Mouse (Mus musculus): ENCODE data around the gene Gtf3c1. TPM values are rescaled to one million over a fixed set of nuclear protein-coding genes. Genes with fewer than 3 reads are reported as not detected.

Gene Gtf3c1
- polyA plus RNA-seq, 1 experiment from 2014 or later: 33.9 TPM

DNA sequence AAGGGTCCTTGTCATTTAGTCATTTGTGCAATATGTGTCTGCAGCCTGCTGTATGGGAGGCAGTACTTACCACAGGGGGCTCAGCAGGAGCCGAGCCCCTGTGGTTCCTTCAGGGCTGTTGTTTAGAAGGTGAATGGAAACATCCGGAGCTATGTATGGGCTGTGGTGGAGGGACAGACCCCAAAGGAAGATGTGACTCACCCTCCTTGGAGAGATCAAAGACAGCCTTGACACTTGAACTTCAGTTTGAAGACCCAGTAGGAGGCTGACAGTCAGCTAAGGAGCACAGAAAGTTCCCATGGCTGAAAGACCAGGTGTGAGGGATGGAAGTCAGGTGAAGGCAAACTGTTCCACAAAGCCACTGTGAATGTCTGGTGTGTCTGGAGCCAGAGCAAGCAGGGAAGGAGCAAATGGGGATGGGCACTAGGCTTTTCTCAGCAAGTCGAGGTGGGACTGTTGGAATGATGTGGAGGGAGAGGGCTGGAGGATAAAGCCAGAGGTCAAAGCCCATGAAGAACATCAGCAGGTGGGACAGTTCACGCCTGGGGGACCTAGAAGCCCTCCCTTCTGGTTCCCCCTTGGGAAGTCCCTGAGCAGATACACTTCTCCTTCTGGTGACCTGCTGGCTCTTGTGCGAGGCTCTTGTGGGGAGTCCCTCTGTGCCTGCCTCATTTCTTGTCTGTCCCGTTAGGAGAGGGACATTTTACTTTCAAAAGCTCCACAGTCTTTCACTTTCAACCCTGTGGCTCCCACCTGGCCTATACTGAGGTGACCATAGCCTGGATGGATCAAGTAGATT, 100.0 kb downstream of the Gtf3c1 start:
- no peak for ATAC-seq (ENCODE audit: low FRiP score, low read depth)
- H3K9ac ChIP-seq: no peak overlapping the region
- no peaks in the 10 kb centered on the region for H3K27me3 ChIP-seq

DNA sequence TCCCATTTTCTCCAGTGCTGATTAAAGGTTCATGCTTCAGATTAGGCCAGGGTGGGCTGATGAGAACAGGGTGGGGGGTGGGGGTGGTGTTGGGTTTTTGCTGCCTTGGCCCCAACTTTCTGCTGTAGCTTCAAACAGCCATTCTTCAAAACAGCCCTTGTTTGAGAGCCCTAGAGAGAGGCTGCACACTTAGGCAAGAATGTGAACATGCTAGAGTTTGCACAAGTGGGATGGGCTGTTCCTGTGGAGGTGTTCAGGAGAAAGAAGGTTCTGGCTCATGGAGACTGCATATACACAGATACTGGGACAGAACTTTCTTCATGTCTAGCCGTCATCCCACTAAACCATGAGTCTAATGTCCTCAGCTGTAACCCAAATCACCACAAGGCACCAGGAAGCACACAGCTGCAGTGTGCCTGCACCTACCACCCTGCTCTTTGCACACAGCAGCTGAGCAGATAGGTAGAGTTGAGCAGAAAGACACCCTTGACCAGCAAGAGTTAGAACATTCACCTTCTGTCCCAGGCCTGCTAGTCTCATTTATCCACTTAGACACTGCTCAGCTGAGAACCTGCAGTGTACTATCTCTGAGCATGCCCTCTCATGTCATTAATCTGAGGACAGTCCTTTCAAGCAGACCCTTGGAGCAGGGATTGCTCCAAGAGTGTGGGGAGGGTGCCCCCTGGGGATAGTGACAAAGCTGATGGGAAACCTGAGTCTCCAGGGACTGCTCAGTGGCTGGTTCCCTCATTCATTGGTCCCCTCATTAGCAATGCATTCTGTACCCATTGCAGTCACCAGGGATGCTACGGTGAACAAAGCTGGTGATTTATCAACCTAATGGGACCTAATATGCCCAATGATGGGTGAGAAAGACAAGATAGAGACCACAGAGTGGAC, 101.1 kb downstream of the Gtf3c1 start:
- Histone ChIP-seq H3K4me1 (no peaks in the 10 kb centered on the region), H3K27me3 (no peaks in the 10 kb centered on the region), H3K36me3 (no peaks in the 10 kb centered on the region), H3K9ac (no peak overlapping the region), H3K4me3 (no peak overlapping the region), H3K9me3 (no peaks in the 10 kb centered on the region), H3K4me2 (replicated peaks) (no peak overlapping the region), H3K27ac (no peak overlapping the region)
- no peak for ATAC-seq (ENCODE audit: low FRiP score, low read depth)
- WGBS: 80% methylated on average over 2 of the region's 2 CpGs

More for the DNA sequence above, 100.0 kb downstream of the Gtf3c1 start:
- no peak overlapping the region for H3K4me3 ChIP-seq
- no peaks in the 10 kb centered on the region for H3K36me3 ChIP-seq
- H3K27ac ChIP-seq: no peak overlapping the region
- 55% methylated on average over 6 of the region's 6 CpGs for WGBS
- no peak overlapping the region for H3K4me2 ChIP-seq (replicated peaks)
- H3K9me3 ChIP-seq: no peaks in the 10 kb centered on the region
- no peaks in the 10 kb centered on the region for H3K4me1 ChIP-seq

DNA sequence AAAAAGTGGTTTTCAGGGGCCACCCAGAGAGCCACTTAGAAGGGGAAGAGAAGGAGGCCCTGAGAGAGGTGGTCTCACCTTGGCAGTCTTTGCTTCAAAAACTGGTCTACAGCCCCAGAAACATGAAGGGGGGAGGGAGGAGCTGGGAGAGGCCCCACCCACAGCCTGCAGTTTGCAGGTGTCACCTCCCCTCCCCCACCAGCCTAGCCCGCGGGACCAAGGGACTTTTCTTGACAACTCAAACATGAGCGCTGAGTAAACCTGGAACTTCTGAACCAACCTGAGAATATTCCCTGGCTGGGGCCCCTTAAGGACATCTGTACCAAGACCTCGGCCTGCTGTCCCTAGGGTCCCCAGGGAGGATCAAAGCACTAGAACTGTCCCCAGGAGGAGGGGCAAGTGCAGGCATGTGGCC, 101.8 kb downstream of the Gtf3c1 start:
- Histone ChIP-seq H3K36me3 (no peaks in the 10 kb centered on the region), H3K4me3 (no peak overlapping the region), H3K27me3 (no peaks in the 10 kb centered on the region), H3K4me2 (replicated peaks) (no peak overlapping the region), H3K27ac (no peak overlapping the region), H3K9ac (no peak overlapping the region), H3K4me1 (no peaks in the 10 kb centered on the region), H3K9me3 (no peaks in the 10 kb centered on the region)
- 58% methylated on average over 4 of the region's 4 CpGs for WGBS
- no peak for ATAC-seq (ENCODE audit: low FRiP score, low read depth)

DNA sequence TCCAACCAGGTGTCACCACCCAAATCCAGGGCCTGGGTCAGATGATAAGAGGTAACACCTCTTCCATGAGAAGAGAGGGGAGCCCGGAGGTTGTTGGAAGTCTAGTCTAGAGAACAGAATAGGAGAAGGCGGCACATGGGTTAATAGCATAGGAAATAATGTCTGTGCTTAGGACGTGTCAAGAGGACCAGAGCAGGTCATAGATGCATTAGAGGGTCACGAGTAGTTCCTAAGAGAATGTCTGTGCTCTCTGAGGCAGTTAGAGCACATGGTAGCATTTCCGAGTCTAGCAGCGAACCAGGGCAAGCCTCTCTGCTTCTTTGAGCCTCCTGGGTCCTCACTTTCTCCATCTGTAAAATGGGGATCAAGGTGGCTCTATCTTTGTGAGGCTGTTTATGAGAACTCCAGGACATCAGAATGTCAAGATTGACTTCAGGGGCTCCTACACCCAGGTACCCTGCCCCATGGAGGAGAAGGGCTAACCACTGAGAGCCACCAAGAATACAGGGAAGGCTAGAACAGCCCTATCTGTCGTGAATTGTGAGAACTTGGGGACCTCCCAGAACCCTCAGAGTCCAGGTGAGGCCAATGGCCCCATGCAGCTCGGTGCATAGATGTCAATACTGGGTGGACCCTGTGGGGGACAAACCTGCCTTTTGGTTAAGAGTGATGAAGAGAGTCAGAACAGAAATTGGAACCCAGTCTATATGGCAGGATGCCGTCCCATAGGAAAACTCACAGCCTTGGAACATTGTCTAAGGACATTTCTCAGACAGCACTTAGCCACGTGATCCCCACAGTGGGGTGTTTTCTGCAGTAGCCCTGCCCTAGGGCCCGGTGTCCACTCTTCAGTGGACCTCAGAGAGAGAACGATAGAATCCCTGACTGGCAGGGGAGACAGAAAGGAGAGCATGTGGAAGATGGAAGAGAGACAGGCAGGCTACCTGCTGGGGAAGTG, 102.9 kb downstream of the Gtf3c1 start:
- H3K4me1 ChIP-seq: no peaks in the 10 kb centered on the region
- H3K4me2 ChIP-seq (replicated peaks): no peak overlapping the region
- no peaks in the 10 kb centered on the region; the same call in 1 of the 2 replicates for H3K27me3 ChIP-seq
- H3K36me3 ChIP-seq: no peaks in the 10 kb centered on the region
- WGBS: 75% methylated on average over 12 of the region's 12 CpGs
- H3K4me3 ChIP-seq: no peak overlapping the region
- H3K27ac ChIP-seq: no peak overlapping the region
- no peaks in the 10 kb centered on the region for H3K9me3 ChIP-seq
- ATAC-seq (ENCODE audit: low FRiP score, low read depth): no peak
- no peak overlapping the region for H3K9ac ChIP-seq

DNA sequence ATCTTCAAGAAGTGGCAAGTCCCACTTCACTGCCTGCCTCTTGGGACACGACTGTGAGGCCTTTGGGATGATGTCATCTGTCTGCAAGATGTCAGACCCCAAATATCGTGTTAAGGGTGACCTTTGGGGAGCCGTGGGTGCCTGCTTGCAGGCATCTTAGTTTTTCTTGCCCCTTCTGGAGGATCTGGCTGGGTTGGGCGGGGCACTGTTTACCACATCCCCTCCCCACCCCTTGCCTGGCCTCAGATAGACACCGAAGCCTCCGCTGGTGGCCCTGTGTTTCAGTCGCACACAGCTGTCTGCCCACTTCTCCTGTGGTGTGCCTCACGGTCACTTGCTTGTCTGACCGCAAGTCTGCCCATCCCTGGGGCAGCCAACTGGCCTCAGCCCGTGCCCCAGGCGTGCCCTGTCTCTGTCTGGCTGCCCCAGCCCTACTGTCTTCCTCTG, 104.4 kb downstream of the Gtf3c1 start, which contains the start of gene Il21r:
Gene Il21r, plus strand, starts transcription at position 245 of the 447 bp plus-strand sequence.
- Histone ChIP-seq H3K4me3 (no peak within 1 kb of the TSS), H3K27ac (no peak within 1 kb of the TSS), H3K4me1 (no peaks in the 10 kb centered on the region), H3K9me3 (no peaks in the 10 kb centered on the region), H3K27me3 (no peaks in the 10 kb centered on the region; the same call in 1 of the 2 replicates), H3K4me2 (replicated peaks) (no peak within 1 kb of the TSS), H3K9ac (peak within 1 kb of the TSS; percentile 13; the same call in 1 of the 2 replicates), H3K36me3 (no peaks in the 10 kb centered on the region)
- WGBS: 74% methylated on average over 11 of the region's 11 CpGs
- no peak for ATAC-seq (ENCODE audit: low FRiP score, low read depth)

DNA sequence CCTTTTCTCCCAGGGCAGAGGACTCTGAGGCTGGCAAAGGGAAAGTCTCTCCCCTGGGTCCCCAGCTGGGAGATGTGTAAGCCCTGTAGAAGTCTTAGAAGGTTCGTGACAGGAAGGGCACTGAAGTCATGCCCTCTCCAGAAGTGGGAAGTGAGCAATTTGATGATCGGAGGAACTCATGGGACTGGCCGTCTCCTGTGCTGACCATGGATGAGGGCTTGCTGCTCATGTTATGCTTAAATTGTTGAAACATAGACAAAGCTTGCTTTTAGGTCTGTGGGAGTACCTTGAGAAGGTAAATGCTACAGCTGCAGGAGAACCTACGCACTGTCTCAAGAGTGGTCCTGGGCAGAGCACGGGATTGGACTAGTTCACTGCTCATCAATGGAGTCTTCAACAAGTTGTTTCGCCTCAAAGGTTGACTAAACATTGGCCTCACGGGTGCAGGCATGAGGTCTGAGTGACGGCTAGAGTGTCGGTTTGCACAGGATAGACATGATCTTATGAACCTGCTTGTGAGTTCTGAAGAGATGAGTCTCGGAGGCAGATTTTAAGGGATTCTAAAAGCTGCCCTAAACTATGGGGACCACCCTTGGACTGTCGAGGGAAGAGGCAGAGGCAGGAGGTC, 105.6 kb downstream of the Gtf3c1 start:
- no peak overlapping the region for H3K4me2 ChIP-seq (replicated peaks)
- ATAC-seq (ENCODE audit: low FRiP score, low read depth): no peak
- 78% methylated on average over 11 of the region's 11 CpGs for WGBS
- H3K9me3 ChIP-seq: no peaks in the 10 kb centered on the region
- no peak overlapping the region for H3K4me3 ChIP-seq
- no peaks in the 10 kb centered on the region; the same call in 1 of the 2 replicates for H3K27me3 ChIP-seq
- H3K27ac ChIP-seq: no peak overlapping the region
- no peaks in the 10 kb centered on the region for H3K4me1 ChIP-seq
- no peak overlapping the region for H3K9ac ChIP-seq
- H3K36me3 ChIP-seq: no peaks in the 10 kb centered on the region

DNA sequence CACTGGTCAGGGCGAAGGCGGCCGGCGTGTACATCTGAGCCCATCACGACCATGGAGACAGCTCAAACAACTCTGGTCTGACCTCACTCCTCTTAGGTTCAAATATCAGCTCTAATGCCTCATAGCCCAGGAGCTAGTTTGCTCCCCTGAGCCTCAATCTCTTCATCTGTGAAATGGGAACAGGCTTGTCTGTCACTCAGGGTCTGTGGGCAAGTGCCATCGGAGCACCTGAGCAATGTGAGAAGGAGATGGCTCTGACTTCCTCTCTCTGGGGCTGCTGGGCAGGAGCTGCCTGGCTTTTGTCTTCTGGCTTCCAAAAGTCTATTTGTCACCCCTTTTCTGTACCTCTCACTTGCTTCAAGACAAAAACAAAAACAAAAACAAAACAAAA, 106.3 kb downstream of the Gtf3c1 start:
- H3K4me3 ChIP-seq: no peak overlapping the region
- H3K9me3 ChIP-seq: no peaks in the 10 kb centered on the region
- 88% methylated on average over 6 of the region's 6 CpGs for WGBS
- no peak overlapping the region for H3K4me2 ChIP-seq (replicated peaks)
- no peaks in the 10 kb centered on the region for H3K4me1 ChIP-seq
- no peaks in the 10 kb centered on the region; the same call in 1 of the 2 replicates for H3K27me3 ChIP-seq
- H3K9ac ChIP-seq: no peak overlapping the region
- no peak for ATAC-seq (ENCODE audit: low FRiP score, low read depth)
- H3K36me3 ChIP-seq: no peaks in the 10 kb centered on the region
- no peak overlapping the region for H3K27ac ChIP-seq

DNA sequence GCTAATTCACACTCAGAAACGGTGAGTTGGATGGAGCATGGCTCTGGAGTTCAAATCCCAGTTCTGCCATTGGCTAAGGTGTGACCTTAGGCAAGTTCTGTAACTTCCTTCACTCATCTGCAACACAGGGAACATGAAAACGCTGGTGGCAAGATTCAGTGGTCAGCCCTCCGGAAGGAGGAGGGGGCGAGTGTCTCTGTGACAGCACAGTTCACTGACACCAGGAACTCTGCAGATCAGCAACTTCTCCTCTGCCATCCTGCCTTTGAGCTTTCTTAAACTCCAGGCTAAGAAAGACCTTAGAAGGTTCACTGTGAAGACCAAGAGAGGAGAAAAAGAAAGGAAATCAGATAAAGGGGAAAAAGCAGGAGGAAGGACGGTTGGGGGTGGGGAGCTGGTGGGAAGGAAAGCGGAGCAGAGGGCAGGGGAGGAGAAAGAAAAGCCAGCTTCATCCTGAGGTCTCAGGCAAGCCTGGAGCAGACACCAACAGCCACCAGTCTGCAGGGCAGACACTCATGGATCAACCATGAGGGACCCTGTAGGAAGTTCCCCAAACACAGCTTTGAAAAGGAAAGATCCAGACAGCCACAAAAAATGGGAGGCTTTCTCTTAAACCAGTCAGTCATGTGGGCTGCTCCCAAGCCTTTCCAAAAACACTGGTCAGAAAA, 106.8 kb downstream of the Gtf3c1 start:
- no peaks in the 10 kb centered on the region; the same call in 1 of the 2 replicates for H3K27me3 ChIP-seq
- H3K27ac ChIP-seq: no peak overlapping the region
- 44% methylated on average over 6 of the region's 6 CpGs for WGBS
- no peak overlapping the region for H3K4me3 ChIP-seq
- H3K9me3 ChIP-seq: no peaks in the 10 kb centered on the region
- no peaks in the 10 kb centered on the region for H3K36me3 ChIP-seq
- no peak overlapping the region for H3K9ac ChIP-seq
- no peaks in the 10 kb centered on the region for H3K4me1 ChIP-seq
- no peak for ATAC-seq (ENCODE audit: low FRiP score, low read depth)
- no peak overlapping the region for H3K4me2 ChIP-seq (replicated peaks)

DNA sequence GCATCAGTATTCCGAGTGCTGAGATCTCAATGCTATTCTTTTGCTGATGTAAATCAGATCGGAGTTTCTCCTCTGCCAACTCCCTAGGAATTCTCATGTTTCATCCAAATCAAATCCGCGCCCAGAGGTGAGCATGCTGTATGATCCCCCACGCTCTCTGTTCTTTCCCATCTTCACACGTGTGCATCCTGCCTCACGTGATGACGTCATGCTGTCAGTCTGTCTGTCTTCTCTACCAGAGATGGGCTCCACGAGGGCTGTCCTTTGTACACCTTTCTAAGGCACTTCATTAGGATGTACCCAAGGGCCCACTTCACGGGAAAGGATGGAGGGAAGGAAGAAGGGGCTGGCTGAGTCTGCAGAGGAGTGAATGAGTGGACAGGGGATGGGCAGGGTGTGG, 107.4 kb downstream of the Gtf3c1 start:
- no peak for ATAC-seq (ENCODE audit: low FRiP score, low read depth)

DNA sequence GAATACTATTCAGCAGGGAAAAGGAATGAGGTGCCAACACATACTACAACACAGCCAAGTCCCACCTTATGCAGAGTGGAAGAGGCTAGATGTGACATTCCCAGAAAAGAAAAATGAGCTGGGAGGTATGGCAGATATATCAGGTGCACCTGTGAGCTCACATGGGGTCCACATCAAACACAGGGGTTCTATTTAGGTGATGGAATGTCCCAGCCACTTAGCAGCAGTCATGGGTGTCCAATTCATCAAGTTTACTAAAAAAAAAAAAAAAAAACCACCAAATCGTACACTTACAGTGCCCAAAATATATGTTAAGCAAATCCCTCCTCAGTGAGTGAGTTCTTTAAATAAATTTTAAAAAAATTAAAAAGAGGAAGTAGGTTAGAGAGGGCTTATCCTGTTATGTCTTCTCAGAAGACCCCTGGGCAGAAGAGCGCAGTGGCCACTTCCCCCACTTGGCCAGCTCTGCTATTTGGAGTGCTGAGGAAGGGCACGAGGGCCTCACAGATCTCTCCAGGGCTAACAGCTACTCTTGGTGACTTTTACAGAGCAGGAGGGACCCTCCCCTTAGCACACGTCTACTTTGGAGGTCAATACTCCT, 108.1 kb downstream of the Gtf3c1 start:
- WGBS: 60% methylated on average over 4 of the region's 4 CpGs

More for the DNA sequence above, 107.4 kb downstream of the Gtf3c1 start:
- Histone ChIP-seq H3K27ac (no peak overlapping the region), H3K9me3 (no peaks in the 10 kb centered on the region), H3K4me1 (no peaks in the 10 kb centered on the region), H3K27me3 (no peaks in the 10 kb centered on the region; the same call in 1 of the 2 replicates), H3K4me3 (no peak overlapping the region), H3K36me3 (no peaks in the 10 kb centered on the region), H3K4me2 (replicated peaks) (no peak overlapping the region), H3K9ac (no peak overlapping the region)
- 72% methylated on average over 10 of the region's 10 CpGs for WGBS

More for the DNA sequence above, 108.1 kb downstream of the Gtf3c1 start:
- ATAC-seq (ENCODE audit: low FRiP score, low read depth): no peak
- no peaks in the 10 kb centered on the region for H3K9me3 ChIP-seq
- no peak overlapping the region for H3K27ac ChIP-seq
- no peak overlapping the region for H3K4me3 ChIP-seq
- no peak overlapping the region for H3K4me2 ChIP-seq (replicated peaks)
- H3K4me1 ChIP-seq: no peaks in the 10 kb centered on the region
- no peak overlapping the region for H3K9ac ChIP-seq
- no peaks in the 10 kb centered on the region for H3K36me3 ChIP-seq
- H3K27me3 ChIP-seq: no peaks in the 10 kb centered on the region; the same call in 1 of the 2 replicates
